Mouse (Mus musculus): ENCODE measurements around the gene Xdh.

DNA sequence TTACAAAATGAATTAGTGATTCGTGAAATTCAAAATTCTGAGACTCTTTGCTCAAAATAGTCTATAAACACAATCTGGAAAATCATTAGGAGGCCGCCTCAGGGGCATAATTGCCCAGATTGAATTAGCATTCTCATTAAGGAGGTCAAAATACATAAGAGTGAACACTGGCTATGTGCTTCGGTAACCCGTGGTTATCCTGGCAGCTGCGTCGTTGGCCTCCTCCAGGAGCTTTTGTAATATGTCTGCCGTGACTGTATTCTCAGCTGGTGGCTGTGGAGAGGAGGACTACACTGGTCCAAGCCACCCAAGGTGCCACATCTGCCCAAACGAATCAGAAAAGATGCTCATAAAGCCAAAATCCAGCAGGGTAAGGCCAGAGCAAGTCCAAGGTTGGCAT, 30.5 kb downstream of the Xdh start:
- TF ChIP-seq CTCF (conservative IDR thresholded peaks at IDR 0.05; ENCODE audit: low read length) (no peak), NANOG (IDR thresholded peaks at IDR 0.05; ENCODE audit: borderline replicate concordance, low read length) (no peak), POU5F1 (IDR thresholded peaks at IDR 0.05; ENCODE audit: borderline replicate concordance, low read length) (no peak)
